Mouse (Mus musculus): ENCODE results near the gene Nipa2. TPM values are rescaled to one million over a fixed set of nuclear protein-coding genes. Genes with fewer than 3 reads are reported as not detected.

The Nipa2 gene
- polyA plus RNA-seq, 1 experiment from 2014 or later: 41.0 TPM

Other genes starting within 250 kb of the Nipa2 start
- 2.6 and 2.9 TPM in 2 replicates for gene Siglech, start 194.3 kb downstream of the Nipa2 start, polyA plus RNA-seq (2015; fragmentation: Nextera tagmentation; extraction: Ambion mirVana)
- gene Tubgcp5, start 168.3 kb downstream of the Nipa2 start, polyA plus RNA-seq (2015; fragmentation: Nextera tagmentation; extraction: Ambion mirVana): 39.2 and 42.2 TPM in 2 replicates
- 63.0 and 65.3 TPM in 2 replicates for gene Cyfip1, start 120.7 kb downstream of the Nipa2 start, polyA plus RNA-seq (2015; fragmentation: Nextera tagmentation; extraction: Ambion mirVana)
- 23.3 and 24.0 TPM in 2 replicates for gene Nipa1, start 57.5 kb upstream of the Nipa2 start, polyA plus RNA-seq (2015; fragmentation: Nextera tagmentation; extraction: Ambion mirVana)
- 47.7 and 53.7 TPM in 2 replicates for gene Herc2, start 87.7 kb upstream of the Nipa2 start, polyA plus RNA-seq (2015; fragmentation: Nextera tagmentation; extraction: Ambion mirVana)

Data from forebrain, embryonic 15.5 days (tissue).